Comparison of ENCODE assay signal across 8 mouse cellular contexts in the genomic region with DNA sequence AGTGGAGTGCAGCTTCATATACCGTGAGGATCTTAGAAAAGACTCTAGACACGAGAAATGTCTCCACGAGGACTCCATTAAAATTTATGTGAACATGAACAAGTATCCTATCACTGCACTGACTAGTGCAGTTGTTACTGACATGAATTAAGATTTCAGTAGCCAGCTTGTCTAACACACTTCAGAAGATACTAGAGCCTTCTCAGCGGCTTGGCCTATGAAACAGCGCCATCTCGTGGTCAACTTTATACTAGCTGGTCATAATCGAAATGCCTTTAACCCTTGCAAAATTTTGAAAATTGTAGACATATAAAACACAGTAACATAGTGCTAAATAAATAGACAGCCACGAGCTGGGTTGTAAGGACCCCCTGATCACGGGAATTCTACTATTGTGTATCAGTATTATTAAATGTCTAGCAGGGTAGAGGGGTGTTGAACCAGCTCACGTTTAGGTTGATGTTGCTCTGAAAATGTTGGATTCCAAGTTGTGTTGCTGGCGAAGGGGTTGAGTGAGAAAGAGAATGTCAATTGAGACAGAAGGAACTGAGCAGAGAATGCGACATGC.
DNase-seq lines count a peak whose midpoint lies in the region; ATAC-seq and TF ChIP-seq lines count a peak whose summit lies in the region.

No protein-coding gene starts in this region.

- peak; percentile 8 for DNase-seq in G1E (ENCODE audit: low spot score)
- DNase-seq in brain, adult 2 months (ENCODE audit: low read depth, low spot score) = peak; percentile 74
- peak; percentile 68 for DNase-seq in forebrain, embryonic 10.5 days (ENCODE audit: extremely low spot score, low spot score)
- peak; percentile 90 for DNase-seq in heart, postnatal 4 days
- DNase-seq in kidney, postnatal 4 days = peak; percentile 83 to 84
- peak; percentile 67 for DNase-seq in lung, adult 2 months
- peak; percentile 56 for DNase-seq in ovary, postnatal 10 days (ENCODE audit: low spot score)
- peak; percentile 23 for DNase-seq in urinary bladder, postnatal 10 days (ENCODE audit: low spot score)

- no peaks in the 10 kb centered on the region for H3K9me3 ChIP-seq in G1E (replicated peaks)
- H3K9me3 ChIP-seq in forebrain, embryonic 10.5 days = no peaks in the 10 kb centered on the region

- no peak for ATAC-seq in G1E (ENCODE audit: extremely low read depth, insufficient number of reproducible peaks, low FRiP score, poor library complexity, severe bottlenecking)

- peak; percentile 36 for TF ChIP-seq CTCF in G1E (IDR thresholded peaks at IDR 0.05; ENCODE audit: low read depth, low read length)
- TF ChIP-seq CTCF in lung, adult 2 months (IDR thresholded peaks at IDR 0.05; ENCODE audit: insufficient read depth, low read length) = peak; percentile 62

- no peak for TF ChIP-seq POLR2A in lung, adult 2 months (IDR thresholded peaks at IDR 0.05; ENCODE audit: borderline replicate concordance, extremely low read depth, low read depth, low read length)

- no peak overlapping the region for H3K4me3 ChIP-seq in G1E (ENCODE audit: low read depth, low read length)
- H3K4me3 ChIP-seq in forebrain, embryonic 10.5 days = no peak overlapping the region
- H3K4me3 ChIP-seq in lung, adult 2 months (replicated peaks; ENCODE audit: extremely low read depth, low read depth, low read length) = no peak overlapping the region

- WGBS in forebrain, embryonic 10.5 days = 24% methylated on average over 12 of the region's 12 CpGs
- 18% methylated on average over 12 of the region's 12 CpGs for WGBS in lung, adult 2 months

- no peaks in the 10 kb centered on the region for H3K36me3 ChIP-seq in G1E (replicated peaks)
- no peaks in the 10 kb centered on the region for H3K36me3 ChIP-seq in forebrain, embryonic 10.5 days (replicated peaks)

- no peaks in the 10 kb centered on the region for H3K27me3 ChIP-seq in G1E (ENCODE audit: insufficient read depth, low read length)
- no peaks in the 10 kb centered on the region for H3K27me3 ChIP-seq in forebrain, embryonic 10.5 days (ENCODE audit: poor library complexity, severe bottlenecking)

- H3K27ac ChIP-seq in forebrain, embryonic 10.5 days = no peak overlapping the region

- no peaks in the 10 kb centered on the region for H3K4me1 ChIP-seq in G1E (ENCODE audit: insufficient read depth, low read depth, low read length)
- H3K4me1 ChIP-seq in forebrain, embryonic 10.5 days = no peaks in the 10 kb centered on the region
- H3K4me1 ChIP-seq in lung, adult 2 months (ENCODE audit: control insufficient read depth, insufficient read depth, low read length) = no peaks in the 10 kb centered on the region

Comparison
In these comparisons a context has a peak if more than half of its experiments do, and no peak if none do; other contexts are left out.
1. DNase-seq: peak in every context shown above with its lines; median percentile 90 in heart, postnatal 4 days; 84 in kidney, postnatal 4 days; 74 in brain, adult 2 months; 68 in forebrain, embryonic 10.5 days; 67 in lung, adult 2 months; 56 in ovary, postnatal 10 days; 23 in urinary bladder, postnatal 10 days; 8 in G1E.